Mouse (Mus musculus): Measurements from ENCODE around the gene Bicc1.

Gene Bicc1

DNA sequence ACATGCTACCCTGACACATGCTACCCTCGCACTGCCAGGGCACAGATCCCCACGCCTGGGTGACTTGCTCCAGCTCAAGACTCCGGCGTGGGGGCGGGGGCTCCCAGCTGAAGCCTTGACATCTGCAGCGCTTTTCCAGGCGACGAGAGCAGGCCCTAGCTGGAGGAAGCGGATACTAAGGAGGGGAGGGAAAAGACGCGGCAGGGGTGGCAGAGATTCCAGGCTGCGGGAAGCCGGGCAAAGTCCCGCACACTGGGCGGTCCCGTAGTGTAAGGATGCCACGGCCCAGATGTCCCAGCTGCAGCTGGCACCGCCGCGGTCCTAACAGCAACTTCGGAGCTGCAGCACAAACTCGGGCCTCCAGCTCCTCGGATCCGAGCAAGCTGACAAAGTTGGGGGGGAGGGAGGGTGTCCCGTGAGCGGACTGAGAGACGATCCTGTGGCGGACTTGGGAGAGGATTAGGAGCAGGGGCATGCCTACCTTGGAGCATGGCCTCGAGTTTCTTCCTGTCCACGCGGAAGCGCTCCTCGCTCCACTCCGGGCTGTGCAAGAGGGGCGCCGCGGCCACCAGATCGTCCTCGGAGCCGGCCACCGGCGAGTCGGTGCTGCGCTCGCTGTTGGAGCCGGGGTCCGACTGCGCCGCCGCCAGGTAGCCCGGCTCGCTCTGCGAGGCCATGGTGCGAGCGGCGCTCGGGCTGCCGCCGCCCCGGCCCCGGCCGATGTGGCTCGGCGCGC is 392 bp downstream of the Bicc1 start:
- no peak for DNase-seq (ENCODE audit: low spot score in 2 of 2)

DNA sequence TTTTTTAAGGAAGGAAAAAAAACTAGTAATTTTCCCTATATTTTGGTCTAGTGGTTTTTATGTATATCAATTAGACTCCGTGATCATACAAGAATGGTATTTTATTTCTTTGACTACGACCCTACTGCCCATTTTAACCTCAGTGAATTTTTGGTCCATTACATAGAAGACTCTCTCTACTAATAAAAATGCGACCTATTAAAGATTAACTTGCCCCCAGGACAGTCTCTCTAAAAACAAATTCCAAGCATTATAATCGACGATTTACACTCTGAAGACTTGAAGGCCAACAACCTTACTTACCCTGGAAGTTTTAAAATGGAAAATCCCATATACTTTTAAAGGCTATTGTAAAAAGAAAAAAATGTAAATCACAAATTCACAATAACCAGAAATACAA is 2.9 kb downstream of the Bicc1 start:
- DNase-seq (ENCODE audit: low spot score in 2 of 2), result no peak

DNA sequence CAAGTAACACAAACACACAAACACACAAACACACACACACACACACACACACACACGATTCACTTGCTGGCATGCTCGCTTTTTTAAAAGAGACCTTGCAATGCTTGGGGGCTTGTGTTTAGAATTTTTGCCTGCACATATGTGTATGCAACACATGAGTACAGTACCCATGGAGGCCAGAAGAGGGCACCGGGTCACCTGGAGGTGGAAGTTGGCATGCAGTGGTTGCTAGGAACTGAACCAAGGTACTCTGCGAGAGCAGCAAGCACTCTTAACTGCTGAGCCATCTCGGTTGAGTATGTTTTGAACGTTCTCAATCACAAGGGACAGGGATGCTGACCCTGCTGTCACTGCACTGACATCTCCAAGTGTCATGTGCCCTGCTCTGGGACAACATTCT is 5.9 kb downstream of the Bicc1 start:
- no peak for DNase-seq (ENCODE audit: low spot score in 2 of 2)

DNA sequence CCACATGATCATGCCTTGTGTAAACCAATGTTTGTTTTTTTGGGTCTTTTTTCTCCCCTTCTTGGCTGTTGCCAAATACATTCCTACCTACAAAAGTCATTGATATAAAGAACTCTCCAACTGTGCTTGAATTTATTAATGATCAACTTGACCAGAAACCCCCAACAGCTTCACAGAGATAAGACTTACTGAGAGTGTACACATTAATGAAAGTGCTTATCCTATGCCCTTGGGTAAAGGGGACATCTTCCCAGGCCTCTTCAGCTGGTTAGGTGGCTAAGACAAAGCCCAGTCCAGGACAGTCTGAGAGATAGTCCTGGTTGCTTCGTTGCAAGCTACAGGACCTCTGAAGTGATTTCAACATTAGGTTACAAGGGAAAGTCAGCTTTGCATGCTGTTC is 6.4 kb downstream of the Bicc1 start:
- DNase-seq (ENCODE audit: low spot score in 2 of 2), result no peak

DNA sequence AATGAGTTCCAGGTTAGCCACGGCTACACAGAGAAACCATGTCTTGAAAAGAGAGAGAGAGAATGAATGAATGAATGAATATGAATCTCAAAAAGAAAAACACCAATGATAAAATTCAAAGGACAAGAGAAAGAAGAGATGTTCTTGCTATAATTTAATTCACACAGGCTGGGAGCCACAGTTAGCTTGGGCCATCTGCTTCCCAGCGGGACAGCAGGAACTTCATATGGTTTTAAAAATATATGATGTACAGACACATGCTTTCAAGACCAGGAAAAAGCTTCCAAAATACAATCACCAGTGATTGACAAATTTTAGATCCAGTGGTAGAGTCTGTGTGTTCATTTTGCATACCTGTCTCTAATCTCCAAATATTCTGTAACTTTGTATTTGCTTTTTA is 9.0 kb downstream of the Bicc1 start:
- DNase-seq (ENCODE audit: low spot score in 2 of 2), result no peak

DNA sequence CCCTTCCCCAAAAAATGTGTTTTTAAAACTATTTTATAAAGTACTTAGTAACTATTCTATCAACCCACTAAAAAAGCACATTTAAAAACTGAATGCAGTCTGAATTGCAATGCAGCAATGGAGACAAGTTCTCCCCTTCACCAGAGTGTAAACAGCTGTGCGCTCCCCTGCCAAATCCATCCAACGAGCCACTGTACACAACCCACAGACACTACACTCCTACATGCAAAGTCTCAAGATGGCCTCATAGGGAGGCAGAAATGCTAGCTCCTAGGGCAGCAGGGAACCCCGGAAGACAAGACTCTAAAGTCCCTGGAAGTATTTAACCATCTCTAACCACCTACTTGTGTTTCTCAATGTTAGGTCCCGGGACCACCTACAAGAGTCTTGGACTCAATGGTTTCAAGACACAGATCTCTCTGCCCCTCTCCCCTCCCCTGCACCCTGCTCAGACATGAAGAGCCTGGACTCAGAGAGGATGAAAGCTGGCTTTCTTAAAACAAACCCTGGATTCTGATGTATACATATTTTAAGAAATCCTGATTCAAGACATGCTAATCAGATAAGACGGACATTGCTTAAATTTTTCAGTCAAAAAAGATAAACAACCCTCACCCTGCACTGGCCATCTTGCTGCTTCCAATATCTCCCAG is 10.4 kb downstream of the Bicc1 start:
- DNase-seq (ENCODE audit: low spot score in 2 of 2), result no peak

DNA sequence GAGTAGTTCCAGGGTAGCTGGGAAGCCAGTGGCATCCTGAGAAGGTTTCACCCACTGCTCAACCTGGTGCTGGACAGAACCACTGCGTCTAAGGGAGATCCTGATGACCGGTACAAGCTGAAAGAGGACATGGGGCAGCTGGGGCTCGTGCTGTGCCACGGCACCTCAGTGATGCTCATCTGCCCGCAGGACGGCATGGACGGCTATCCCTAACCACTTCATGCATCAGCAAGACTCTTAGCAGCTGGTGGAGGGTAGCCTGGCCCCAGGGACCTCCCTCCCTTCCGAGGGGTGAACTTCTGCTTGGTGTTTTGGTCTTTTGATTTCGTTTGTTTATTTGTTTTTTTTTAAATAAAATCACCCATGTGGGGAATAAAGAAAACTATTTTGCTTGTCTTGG is 11.3 kb downstream of the Bicc1 start:
- DNase-seq (ENCODE audit: low spot score in 2 of 2), result no peak

DNA sequence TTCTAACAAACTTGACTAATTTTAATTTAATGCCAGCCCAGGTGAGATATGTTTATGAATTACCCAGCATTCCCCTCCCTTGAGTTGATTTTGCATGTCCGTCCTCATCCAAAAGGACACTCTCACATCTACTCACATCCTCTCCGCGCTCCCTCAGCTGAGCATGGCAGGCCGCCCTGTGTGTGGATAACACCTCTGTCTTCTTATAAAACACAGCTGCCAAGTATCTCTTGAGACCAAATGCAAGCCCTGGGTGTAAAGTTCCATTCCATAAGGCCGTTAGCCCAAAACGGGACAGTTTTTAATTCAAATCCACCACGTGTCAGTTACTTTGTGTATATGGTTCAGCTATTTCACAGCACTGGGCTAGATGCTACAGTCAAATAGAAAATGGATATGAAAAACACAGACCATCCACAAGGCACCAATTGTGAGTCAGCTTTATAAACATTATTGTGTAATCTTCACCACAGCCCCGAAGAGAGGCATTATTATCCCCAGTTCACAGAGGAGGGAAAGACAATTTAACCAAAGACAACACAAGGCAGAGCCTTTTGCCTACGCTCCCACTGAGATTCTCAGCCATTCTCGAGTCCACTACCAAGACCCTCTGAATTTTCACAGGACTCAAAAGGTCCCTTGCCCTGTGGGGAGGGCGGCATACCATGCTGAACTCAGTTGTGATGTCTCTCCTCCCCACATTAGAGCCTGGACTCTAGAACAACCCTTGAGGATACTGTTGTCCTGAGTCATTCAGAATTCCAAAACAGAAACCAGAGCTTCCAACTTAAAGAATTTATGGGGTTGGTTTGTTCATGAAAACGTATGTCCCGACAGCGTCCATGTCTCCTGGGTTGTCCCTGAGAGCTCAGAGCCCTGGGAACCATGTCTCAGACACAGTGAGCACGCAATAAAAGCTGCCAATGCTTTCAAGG is 12.6 kb downstream of the Bicc1 start:
- DNase-seq (ENCODE audit: low spot score in 2 of 2), result no peak

DNA sequence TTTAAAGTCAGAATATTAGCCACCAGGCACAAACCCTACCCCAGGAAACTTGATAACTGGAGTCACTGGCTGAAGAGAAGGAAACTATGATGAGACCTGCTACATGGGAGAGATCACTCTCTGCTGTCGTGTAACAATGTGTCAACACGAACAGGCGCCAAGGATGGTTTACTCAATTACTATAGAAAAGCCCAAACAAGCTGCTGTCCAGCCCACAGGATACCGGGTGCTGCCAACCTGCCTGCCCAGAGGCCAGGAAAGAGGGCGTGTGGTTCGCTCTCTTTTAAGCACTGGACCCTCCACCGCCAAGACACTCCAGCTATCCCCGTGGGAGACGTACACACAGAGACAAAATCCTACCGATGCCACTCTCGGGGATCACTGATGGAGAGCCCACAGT is 13.7 kb downstream of the Bicc1 start:
- no peak for DNase-seq (ENCODE audit: low spot score in 2 of 2)

DNA sequence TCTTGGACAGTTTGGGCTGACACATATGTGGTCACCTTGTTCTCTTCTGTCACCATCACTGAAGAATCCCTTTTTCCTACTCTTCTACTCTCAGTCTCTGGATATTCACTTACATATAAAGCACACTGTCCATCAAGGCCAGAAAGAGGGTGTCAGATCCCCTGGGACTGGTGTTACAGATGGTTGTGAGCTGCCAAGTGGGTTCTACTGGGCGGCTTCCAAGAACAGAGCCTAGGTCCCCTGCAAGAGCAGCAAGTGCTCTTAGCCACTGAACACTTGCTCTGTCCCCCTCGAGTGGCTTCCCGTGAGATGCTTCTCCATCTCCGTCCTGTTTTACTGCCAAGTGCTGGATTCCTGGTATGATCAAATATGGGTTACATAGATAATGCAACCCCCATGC is 15.3 kb downstream of the Bicc1 start:
- DNase-seq (ENCODE audit: low spot score in 2 of 2), result no peak

DNA sequence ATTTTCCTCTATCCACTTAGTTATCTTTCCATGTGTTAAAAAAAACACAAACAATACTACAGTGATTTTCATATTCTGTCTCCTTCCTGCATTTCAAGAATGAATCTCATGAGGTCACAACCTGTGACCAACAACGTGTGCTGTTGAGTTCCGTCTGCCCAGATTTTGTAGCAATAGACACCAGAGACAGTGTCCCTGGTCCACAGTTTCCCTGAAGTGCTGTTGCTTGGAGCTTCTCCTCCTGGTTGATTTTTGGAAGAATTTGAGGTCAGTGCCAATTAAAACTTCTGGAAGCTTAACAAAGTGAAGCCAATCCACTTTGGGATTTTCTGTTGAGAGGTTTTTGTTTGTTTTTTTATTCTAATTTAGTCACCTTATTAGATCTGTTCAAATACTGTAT is 16.9 kb downstream of the Bicc1 start:
- no peak for DNase-seq (ENCODE audit: low spot score in 2 of 2)

DNA sequence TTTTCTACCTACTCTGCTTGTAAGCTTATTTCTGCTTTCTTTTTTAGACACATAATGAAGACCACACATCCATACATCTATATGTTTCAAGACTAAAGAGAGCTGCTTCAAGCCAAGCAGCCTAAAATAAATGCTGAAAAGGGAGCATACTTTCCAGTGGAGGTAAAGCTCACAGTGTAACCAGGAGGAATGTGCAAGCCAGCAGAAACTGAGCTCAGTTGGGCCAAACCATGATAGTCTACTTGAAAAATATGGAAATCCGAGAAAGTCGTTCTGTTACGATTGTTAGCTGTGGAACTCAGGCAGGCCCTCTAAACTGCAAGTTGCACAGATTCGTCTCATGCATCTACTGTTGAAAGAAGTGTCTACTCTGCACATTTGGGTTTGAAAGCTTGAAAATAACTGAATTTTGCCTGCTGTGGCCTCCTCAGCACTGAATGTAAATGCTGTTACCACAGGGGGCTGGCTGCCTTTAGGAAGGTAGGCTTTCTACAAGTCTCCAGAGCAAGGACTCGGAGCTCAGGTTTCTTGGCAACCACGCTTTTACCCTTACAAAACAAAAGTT is 19.1 kb downstream of the Bicc1 start:
- no peak for DNase-seq (ENCODE audit: low spot score in 2 of 2)

DNA sequence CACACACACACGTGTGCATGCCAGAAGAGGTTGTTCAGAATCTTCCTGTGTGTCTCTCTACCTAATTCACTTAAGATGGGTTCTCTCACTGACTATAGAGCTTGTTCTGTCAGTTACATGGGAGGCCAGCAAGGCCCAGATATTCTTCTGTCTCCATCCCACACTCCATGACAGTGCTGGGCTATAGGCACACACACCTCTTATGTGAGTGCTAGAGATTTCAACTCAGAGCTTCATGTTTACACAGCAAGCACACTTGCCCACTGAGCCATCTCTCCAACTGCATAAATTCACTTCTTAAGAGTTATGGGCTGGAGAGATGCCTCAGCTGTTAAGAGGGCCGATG is 20.7 kb downstream of the Bicc1 start:
- DNase-seq (ENCODE audit: low spot score in 2 of 2), result no peak

DNA sequence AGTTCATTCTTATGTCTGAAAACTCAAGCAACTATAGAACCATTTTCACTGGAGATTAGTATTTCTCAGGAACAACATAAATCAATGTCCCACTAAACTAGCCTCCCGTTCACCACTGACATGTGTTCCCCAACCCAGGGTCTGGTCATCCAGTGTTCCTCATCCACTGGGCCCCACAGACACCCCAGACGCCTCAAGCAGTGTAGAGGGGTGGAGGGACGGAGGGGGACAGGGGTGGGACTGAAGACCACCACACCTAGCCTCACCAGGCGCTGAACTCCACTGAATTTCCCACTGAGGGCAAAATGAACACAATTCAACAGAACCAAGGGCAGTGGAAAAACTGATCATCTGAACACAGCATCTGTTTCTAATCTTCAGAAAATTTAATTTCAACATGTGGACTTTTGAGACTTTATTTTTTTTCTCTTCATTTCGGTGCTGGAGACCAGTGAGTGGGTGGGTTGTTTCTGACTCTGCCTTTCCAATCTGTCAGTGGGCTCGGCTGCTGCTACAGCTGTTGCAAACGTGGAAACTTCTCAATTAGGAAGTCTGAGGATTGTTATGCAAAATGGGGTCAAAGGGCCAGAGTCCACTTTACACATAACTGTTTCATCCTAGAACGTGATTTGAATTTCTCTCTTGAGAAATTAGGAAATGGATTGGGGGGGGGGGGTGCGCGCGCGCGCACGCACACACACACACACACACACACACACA is 21.2 kb downstream of the Bicc1 start:
- no peak for DNase-seq (ENCODE audit: low spot score in 2 of 2)

DNA sequence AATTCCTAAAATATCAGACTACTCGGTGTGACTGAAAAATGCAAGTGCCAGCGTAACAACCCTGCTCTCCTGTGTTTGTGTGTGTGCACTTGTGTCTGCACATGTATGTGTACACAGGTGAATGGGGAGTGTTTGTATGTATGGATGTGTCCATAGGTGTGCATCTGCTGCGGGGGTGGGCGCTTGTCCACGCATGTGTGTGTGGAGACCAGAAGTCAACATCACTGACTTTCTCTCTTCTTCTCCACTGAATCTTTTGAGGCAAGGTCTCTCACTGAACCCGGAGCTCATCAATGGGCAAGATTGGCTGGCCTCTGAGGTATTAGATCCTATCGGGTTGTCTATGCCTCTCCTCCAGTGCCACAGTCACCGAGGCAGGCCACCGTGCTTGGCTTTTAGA is 21.9 kb downstream of the Bicc1 start:
- DNase-seq (ENCODE audit: low spot score in 2 of 2), result no peak

DNA sequence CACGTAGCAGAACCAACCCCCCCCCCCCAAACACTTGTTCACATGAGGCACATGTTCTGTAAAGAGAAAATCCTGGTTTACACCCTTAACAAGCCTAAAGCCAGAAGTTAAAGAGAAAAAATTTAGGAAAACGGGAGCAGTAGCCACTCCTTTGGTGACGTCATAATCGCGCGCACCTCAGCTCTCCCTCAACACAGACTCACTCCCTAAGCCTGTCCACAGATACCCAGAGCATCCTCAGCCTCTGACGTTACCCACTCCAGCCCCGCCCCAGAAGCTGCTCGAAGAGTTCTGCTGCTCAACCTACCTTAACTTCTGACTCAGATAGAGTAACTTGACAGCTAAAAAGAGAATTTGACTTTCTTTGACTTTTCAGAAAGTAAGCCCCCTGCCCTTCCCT is 28.2 kb downstream of the Bicc1 start:
- DNase-seq (ENCODE audit: low spot score in 2 of 2), result no peak

DNA sequence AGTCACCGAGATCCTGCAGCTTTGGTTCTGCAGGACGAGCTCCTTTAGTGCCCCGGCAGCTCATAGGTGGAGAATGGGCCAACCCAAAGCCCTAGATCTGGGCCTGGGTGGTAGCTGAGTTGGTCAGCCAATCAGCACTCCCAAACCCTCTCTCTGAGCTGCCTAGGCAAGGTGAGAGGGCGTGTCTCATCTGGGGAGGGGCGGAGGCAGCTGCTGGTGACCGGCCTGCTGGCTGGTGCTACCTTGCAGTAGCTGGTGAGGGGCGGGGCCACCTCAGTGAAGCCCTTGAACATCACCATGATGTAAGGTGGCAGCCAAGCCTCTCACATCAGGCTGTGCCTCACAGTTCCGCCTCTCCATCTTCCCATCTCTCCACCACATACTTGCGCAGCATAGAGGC is 29.2 kb downstream of the Bicc1 start:
- no peak for DNase-seq (ENCODE audit: low spot score in 2 of 2)

DNA sequence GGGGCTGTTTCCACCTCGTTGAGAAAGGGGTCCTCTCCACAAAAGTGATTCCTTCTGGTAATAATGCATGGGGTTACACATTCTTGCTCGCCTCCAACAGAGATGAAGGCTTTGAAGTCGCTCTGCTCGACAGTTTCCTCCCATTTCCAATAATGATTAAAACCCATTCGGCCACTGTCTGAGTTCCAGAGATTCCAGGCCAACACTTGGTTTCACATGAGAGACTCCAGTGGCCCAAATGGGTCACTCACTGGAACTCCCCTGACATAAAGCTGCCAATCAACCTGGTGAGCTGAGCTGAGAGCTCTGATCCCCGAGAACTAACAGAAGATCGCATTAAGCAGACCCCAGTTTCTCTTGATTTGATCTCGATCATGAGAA is 31.6 kb downstream of the Bicc1 start:
- no peak for DNase-seq (ENCODE audit: low spot score in 2 of 2)

DNA sequence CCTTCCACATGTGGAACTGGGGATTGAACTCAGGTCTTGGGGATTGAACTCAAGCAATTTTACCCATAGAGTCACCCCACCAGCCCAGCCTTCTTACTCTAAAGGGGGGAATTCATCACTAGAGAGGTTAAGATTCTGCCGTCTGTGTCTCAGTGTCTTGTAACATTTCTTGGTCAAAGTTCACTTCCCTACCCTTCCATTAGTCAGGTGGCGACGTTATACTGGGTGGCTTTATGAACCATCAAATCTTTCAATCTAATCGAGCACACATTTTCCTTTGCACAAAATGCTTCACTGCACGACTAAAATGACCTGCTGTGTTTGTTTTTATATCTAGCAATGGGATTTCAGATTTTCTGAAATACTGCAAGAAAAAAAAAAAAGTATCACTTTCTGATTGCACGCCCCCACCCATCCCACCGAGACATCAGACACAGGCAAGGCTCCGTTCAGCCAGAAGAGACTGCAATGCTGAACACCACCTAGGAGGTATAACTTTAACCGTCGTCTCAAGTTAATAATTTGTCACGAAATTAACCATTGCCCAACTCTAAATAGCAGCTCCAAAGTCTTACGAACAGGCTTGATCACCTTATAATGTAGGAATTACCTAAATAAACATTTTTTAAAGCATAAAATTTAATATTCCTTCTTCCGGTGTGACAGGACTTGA is 32.1 kb downstream of the Bicc1 start:
- DNase-seq (ENCODE audit: low spot score in 2 of 2), result no peak

DNA sequence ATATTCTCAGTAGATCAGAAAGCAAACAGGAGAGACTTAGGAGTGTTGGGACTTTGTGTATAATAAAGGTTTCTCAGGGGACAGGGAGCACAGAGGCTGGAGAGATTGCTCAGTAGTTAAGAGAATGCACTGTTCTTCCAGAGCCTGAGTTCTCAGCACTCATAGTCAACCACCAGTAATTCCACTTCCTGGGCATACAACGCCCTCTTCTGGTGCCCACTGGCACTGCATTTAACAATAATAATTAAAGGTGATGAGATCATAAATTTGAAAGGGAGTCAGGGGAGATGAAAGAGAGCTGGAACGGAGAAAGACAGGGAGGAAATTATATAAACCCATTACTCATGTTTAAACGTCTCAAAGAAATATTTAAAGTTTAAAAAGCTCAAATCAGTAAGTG is 35.5 kb downstream of the Bicc1 start:
- no peak for DNase-seq (ENCODE audit: low spot score in 2 of 2)

DNA sequence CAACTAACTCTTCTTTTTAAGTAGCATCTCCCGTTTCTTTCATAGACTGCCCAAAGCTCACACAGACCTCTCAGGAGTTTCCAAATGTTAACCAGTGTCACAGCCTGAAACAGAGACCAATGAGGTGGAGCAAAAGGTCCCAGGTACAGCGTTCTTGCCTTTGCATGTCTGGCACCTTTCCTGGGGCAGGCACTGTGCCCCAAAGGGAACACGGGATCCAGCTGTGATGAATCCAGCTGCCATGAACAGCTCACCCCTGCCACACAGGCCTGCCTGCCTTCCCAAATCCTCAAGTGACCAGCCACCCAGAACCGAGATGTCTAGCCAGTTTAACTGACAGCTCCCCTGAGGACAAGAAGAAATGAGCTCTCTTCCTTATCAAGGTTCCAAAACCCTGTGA is 36.1 kb downstream of the Bicc1 start:
- no peak for DNase-seq (ENCODE audit: low spot score in 2 of 2)
